Mouse (Mus musculus): ENCODE data around the gene Parp12. TPM values are rescaled to one million over a fixed set of nuclear protein-coding genes. Genes with fewer than 3 reads are reported as not detected.

Gene Parp12
- polyA plus RNA-seq, 1 experiment from 2014 or later = 5.9 TPM

Other genes with a start within 250 kb of the Parp12 start
- 1.1 and 1.2 TPM in 2 replicates for gene Tbxas1, start 242.9 kb downstream of the Parp12 start, polyA plus RNA-seq (2016; fragmentation: Nextera tagmentation; extraction: Ambion mirVana)
- 23.6 and 24.5 TPM in 2 replicates for gene Hipk2, start 242.2 kb downstream of the Parp12 start, polyA plus RNA-seq (2016; fragmentation: Nextera tagmentation; extraction: Ambion mirVana)
- gene Kdm7a, start 88.4 kb upstream of the Parp12 start, polyA plus RNA-seq (2016; fragmentation: Nextera tagmentation; extraction: Ambion mirVana) = 11.3 and 11.6 TPM in 2 replicates